Mouse (Mus musculus) cerebellum, adult 2 months (tissue): Measurements from ENCODE around the gene Rreb1. TPM values are rescaled to one million over a fixed set of nuclear protein-coding genes. Genes with fewer than 3 reads are reported as not detected.

Source experiments
- DNase-seq, 2 experiments: peaks; one replicate each; pipeline ENCODE4 v3.0.0; 2021
- H3K27ac ChIP-seq: fragments of 200-500 bp; 2 replicates; pipeline ENCODE4 v1.5.1; 2012; ENCODE audit warnings: low read length, control low read depth, inconsistent platforms; ENCODE audit not compliant: insufficient read depth
- H3K27me3 ChIP-seq: fragments of 200-500 bp; 2 replicates; pipeline ENCODE4 v1.6.1; 2012; ENCODE audit warnings: inconsistent platforms, mild to moderate bottlenecking, low read length, moderate library complexity; ENCODE audit not compliant: control insufficient read depth, insufficient read depth
- H3K4me1 ChIP-seq: fragments of 200-500 bp; 2 replicates; pipeline ENCODE4 v1.6.1; 2011; ENCODE audit warnings: low read length; ENCODE audit not compliant: control insufficient read depth, insufficient read depth
- H3K4me3 ChIP-seq: fragments of 200-500 bp; replicated peaks from 2 replicates; pipeline ENCODE3; 2011; ENCODE audit warnings: mild to moderate bottlenecking, low read depth, low read length, control low read depth; ENCODE audit not compliant: insufficient read depth
- CTCF ChIP-seq: fragments of 200-500 bp; IDR thresholded peaks from 2 replicates; pipeline ENCODE4 v1.5.1; 2011; ENCODE audit warnings: low read depth, mild to moderate bottlenecking, control low read depth, low read length, moderate library complexity, borderline replicate concordance; ENCODE audit not compliant: insufficient read depth
- POLR2A ChIP-seq: fragments of 200-500 bp; IDR thresholded peaks from 2 replicates; pipeline ENCODE4 v1.6.1; 2011; ENCODE audit warnings: low read length, control low read depth, borderline replicate concordance; ENCODE audit not compliant: insufficient read depth
- WGBS: fragments of 180-500 bp; shearing (Covaris S2); methylation state at CpG from one replicate; pipeline ENCODE4 v1.1.7; 2018; 5-methylcytosine and 5-hydroxymethylcytosine counted together
- polyA plus RNA-seq: library from polyadenylated mRNA; depleted of rRNA; stranded (reverse); fragments of >200 nt; gene quantifications from 2 replicates; pipeline ENCODE4 v1.2.3, GENCODE M21; 2012

Gene Rreb1
- polyA plus RNA-seq, 1 experiment: 39.2 TPM

GRCm38 (mm10) chr13:37825646-37826280 is 47.6 kb downstream of the Rreb1 start:
- Histone ChIP-seq H3K27me3 (peaks cover 13% of the 10 kb centered on the region; the same call in 1 of the 2 replicates), H3K27ac (no peak overlapping the region), H3K4me1 (no peaks in the 10 kb centered on the region; the same call in 1 of the 2 replicates), H3K4me3 (peak overlapping the region; percentile 67)
- DNase-seq: peak; percentile 12 to 27
- no peak for TF ChIP-seq POLR2A
- no peak for TF ChIP-seq CTCF
- WGBS: 1% methylated on average over 41 of the region's 43 CpGs

- Histone ChIP-seq H3K27ac (no peak overlapping the region), H3K27me3 (peaks cover 13% of the 10 kb centered on the region; the same call in 1 of the 2 replicates), H3K4me3 (peak overlapping the region; percentile 67), H3K4me1 (no peaks in the 10 kb centered on the region; the same call in 1 of the 2 replicates)
- DNase-seq: peak; percentile 41 to 48
- TF ChIP-seq POLR2A (no peak), CTCF (no peak)
- under 1% methylated on average over 63 of the region's 65 CpGs for WGBS
Measured at GRCm38 (mm10) chr13:37826281-37826993, 48.2 kb downstream of the Rreb1 start.

GRCm38 (mm10) chr13:37826994-37827262 is 48.7 kb downstream of the Rreb1 start:
- no peak for DNase-seq
- no peaks in the 10 kb centered on the region; the same call in 1 of the 2 replicates for H3K4me1 ChIP-seq
- WGBS: under 1% methylated on average over 36 of the region's 36 CpGs
- peak overlapping the region; percentile 67 for H3K4me3 ChIP-seq
- no peak overlapping the region for H3K27ac ChIP-seq
- peaks cover 13% of the 10 kb centered on the region; the same call in 1 of the 2 replicates for H3K27me3 ChIP-seq
- TF ChIP-seq POLR2A (no peak), CTCF (no peak)

GRCm38 (mm10) chr13:37827263-37827995 is 49.2 kb downstream of the Rreb1 start:
- Histone ChIP-seq H3K4me1 (no peaks in the 10 kb centered on the region; the same call in 1 of the 2 replicates), H3K27ac (no peak overlapping the region), H3K4me3 (peak overlapping the region; percentile 67), H3K27me3 (peaks cover 13% of the 10 kb centered on the region; the same call in 1 of the 2 replicates)
- peak; percentile 14 to 19 for DNase-seq
- TF ChIP-seq POLR2A (no peak), CTCF (no peak)
- WGBS: under 1% methylated on average over 68 of the region's 69 CpGs

GRCm38 (mm10) chr13:37827996-37828579 is 49.9 kb downstream of the Rreb1 start:
- 28% methylated on average over 13 of the region's 13 CpGs for WGBS

GRCm38 (mm10) chr13:37828928-37829327 is 50.7 kb downstream of the Rreb1 start:
- Histone ChIP-seq H3K4me1 (no peaks in the 10 kb centered on the region; the same call in 1 of the 2 replicates), H3K4me3 (no peak overlapping the region), H3K27ac (no peak overlapping the region), H3K27me3 (peaks cover 13% of the 10 kb centered on the region; the same call in 1 of the 2 replicates)
- 63% methylated on average over 6 of the region's 6 CpGs for WGBS
- no peak for DNase-seq
- TF ChIP-seq POLR2A (no peak), CTCF (no peak)

More at GRCm38 (mm10) chr13:37827996-37828579, 49.9 kb downstream of the Rreb1 start:
- Histone ChIP-seq H3K27ac (no peak overlapping the region), H3K27me3 (peaks cover 13% of the 10 kb centered on the region; the same call in 1 of the 2 replicates), H3K4me3 (peak overlapping the region; percentile 67), H3K4me1 (no peaks in the 10 kb centered on the region; the same call in 1 of the 2 replicates)
- DNase-seq: no peak
- TF ChIP-seq CTCF (no peak), POLR2A (no peak)

GRCm38 (mm10) chr13:37830256-37830655 is 52.1 kb downstream of the Rreb1 start:
- DNase-seq: no peak
- peaks cover 13% of the 10 kb centered on the region; the same call in 1 of the 2 replicates for H3K27me3 ChIP-seq
- H3K4me1 ChIP-seq: no peaks in the 10 kb centered on the region; the same call in 1 of the 2 replicates
- no peak overlapping the region for H3K27ac ChIP-seq
- H3K4me3 ChIP-seq: no peak overlapping the region
- 93% methylated on average over 2 of the region's 2 CpGs for WGBS
- TF ChIP-seq CTCF (no peak), POLR2A (no peak)
